ENCODE assay signal across 7 mouse cellular contexts in genomic region chr1:133418164-133418800, GRCm38 (mm10). TPM values are rescaled to one million over a fixed set of nuclear protein-coding genes. Genes with fewer than 3 reads are reported as not detected.
DNase-seq lines count a peak whose midpoint lies in the region; ATAC-seq lines count a peak whose summit lies in the region.

No protein-coding gene starts in this region.

- peaks cover 70% of the 10 kb centered on the region for H3K4me1 ChIP-seq in heart, embryonic 10.5 days
- peaks cover 76% of the 10 kb centered on the region for H3K4me1 ChIP-seq in lung, embryonic 15.5 days
- H3K4me1 ChIP-seq in neural tube, embryonic 15.5 days: peaks cover 57% of the 10 kb centered on the region

- H3K9me3 ChIP-seq in heart, embryonic 10.5 days: no peaks in the 10 kb centered on the region
- no peaks in the 10 kb centered on the region for H3K9me3 ChIP-seq in lung, embryonic 15.5 days
- H3K9me3 ChIP-seq in neural tube, embryonic 15.5 days (replicated peaks): no peaks in the 10 kb centered on the region

- WGBS in heart, embryonic 10.5 days: 5% methylated on average over 28 of the region's 28 CpGs
- WGBS in lung, embryonic 15.5 days: 10% methylated on average over 28 of the region's 28 CpGs
- 16% methylated on average over 28 of the region's 28 CpGs for WGBS in neural tube, embryonic 15.5 days

- peak overlapping the region; percentile 74 for H3K4me2 ChIP-seq in lung, embryonic 15.5 days
- peak overlapping the region; percentile 63 for H3K4me2 ChIP-seq in neural tube, embryonic 15.5 days

- no peaks in the 10 kb centered on the region for H3K36me3 ChIP-seq in heart, embryonic 10.5 days
- H3K36me3 ChIP-seq in lung, embryonic 15.5 days: no peaks in the 10 kb centered on the region
- H3K36me3 ChIP-seq in neural tube, embryonic 15.5 days: no peaks in the 10 kb centered on the region

- peak; percentile 78 for DNase-seq in adrenal gland, adult 8-10 months
- DNase-seq in embryo, embryonic 9.5 days (ENCODE audit: extremely low spot score): peak; percentile 53
- DNase-seq in heart, embryonic 10.5 days (ENCODE audit: low spot score): no peak
- DNase-seq in kidney, adult 8-10 months: peak; percentile 91
- DNase-seq in urinary bladder, postnatal 14 days (ENCODE audit: low spot score): peak; percentile 90

- ATAC-seq in lung, embryonic 15.5 days (ENCODE audit: borderline replicate concordance, extremely low read depth, low FRiP score, low TSS enrichment): peak; percentile 65
- ATAC-seq in neural tube, embryonic 15.5 days (ENCODE audit: low FRiP score): 0 out of 2 replicates have a peak, but pooled peaks have one; percentile 11

- H3K4me3 ChIP-seq in heart, embryonic 10.5 days: peak overlapping the region; percentile 57
- peak overlapping the region; percentile 43 for H3K4me3 ChIP-seq in lung, embryonic 15.5 days
- H3K4me3 ChIP-seq in neural tube, embryonic 15.5 days (replicated peaks): peak overlapping the region; percentile 35

- no peaks in the 10 kb centered on the region; the same call in 1 of the 2 replicates for H3K27me3 ChIP-seq in heart, embryonic 10.5 days (ENCODE audit: insufficient read depth, poor library complexity, severe bottlenecking)
- H3K27me3 ChIP-seq in lung, embryonic 15.5 days: no peaks in the 10 kb centered on the region
- no peaks in the 10 kb centered on the region for H3K27me3 ChIP-seq in neural tube, embryonic 15.5 days (replicated peaks)

- peak overlapping the region; percentile 87 for H3K27ac ChIP-seq in heart, embryonic 10.5 days
- peak overlapping the region; percentile 80 for H3K27ac ChIP-seq in lung, embryonic 15.5 days
- H3K27ac ChIP-seq in neural tube, embryonic 15.5 days (replicated peaks): peak overlapping the region; percentile 15; the same call in 1 of the 2 replicates

- H3K9ac ChIP-seq in lung, embryonic 15.5 days: peak overlapping the region; percentile 29
- H3K9ac ChIP-seq in neural tube, embryonic 15.5 days (replicated peaks): peak overlapping the region; percentile 46

RNA-seq across cellular contexts. Expression of gene Sox13, which starts 5.9 kb away (rescaled TPM):
- 10 to 100 TPM; 14.7 to 25.2 (median 18.0) TPM for total RNA-seq in adrenal gland, adult 8-10 months (2022)
- polyA plus RNA-seq in heart, embryonic 10.5 days (2016; fragmentation: Nextera tagmentation; extraction: Ambion mirVana): 4.2 and 8.5 TPM in 2 replicates
- 7.3 and 9.0 TPM in 2 replicates for polyA plus RNA-seq in lung, embryonic 15.5 days (2015; fragmentation: Nextera tagmentation; extraction: Ambion mirVana)
- polyA plus RNA-seq in neural tube, embryonic 15.5 days (2015; fragmentation: Nextera tagmentation; extraction: Ambion mirVana): 4.0 and 6.7 TPM in 2 replicates

RNA-seq across cellular contexts. Expression of gene Etnk2, which starts 54.9 kb away (rescaled TPM):
- total RNA-seq in adrenal gland, adult 8-10 months (2022): 10 to 100 TPM in 2 of 4 experiments, 1 to 10 TPM in 2; 6.0 to 34.7 (median 13.4) TPM
- polyA plus RNA-seq in heart, embryonic 10.5 days (2016; fragmentation: Nextera tagmentation; extraction: Ambion mirVana): 1.5 and 2.1 TPM in 2 replicates
- polyA plus RNA-seq in lung, embryonic 15.5 days (2015; fragmentation: Nextera tagmentation; extraction: Ambion mirVana): 2.7 and 3.0 TPM in 2 replicates
- 21.3 and 22.8 TPM in 2 replicates for polyA plus RNA-seq in neural tube, embryonic 15.5 days (2015; fragmentation: Nextera tagmentation; extraction: Ambion mirVana)

Comparison
In these comparisons a context has a peak if more than half of its experiments do, and no peak if none do; other contexts are left out.
1. H3K27ac ChIP-seq: peak in every context shown above with its lines; median percentile 87 in heart, embryonic 10.5 days; 80 in lung, embryonic 15.5 days; 15 in neural tube, embryonic 15.5 days.